Mouse (Mus musculus): ENCODE results near the gene Tbl3. TPM values are rescaled to one million over a fixed set of nuclear protein-coding genes. Genes with fewer than 3 reads are reported as not detected.

Gene Tbl3
- polyA plus RNA-seq, 1 experiment = 89.5 TPM

GRCm38 (mm10) chr17:24743896-24744295 is 36.4 kb upstream of the Tbl3 start:
- Histone ChIP-seq H3K27me3 (ENCODE audit: control insufficient read depth, insufficient read depth, low read length) (no peaks in the 10 kb centered on the region), H3K36me3 (ENCODE audit: control insufficient read depth, insufficient read depth, low read length) (no peaks in the 10 kb centered on the region), H3K4me3 (ENCODE audit: control insufficient read depth, low read depth, low read length) (no peak overlapping the region), H3K4me1 (ENCODE audit: control insufficient read depth, insufficient read depth, low read length) (no peaks in the 10 kb centered on the region), H3K27ac (ENCODE audit: control insufficient read depth, insufficient read depth, low read depth, low read length) (no peak overlapping the region)
- no peak for TF ChIP-seq CTCF (IDR thresholded peaks at IDR 0.05; ENCODE audit: control insufficient read depth, insufficient read depth, insufficient replicate concordance, low read depth, low read length)
- TF ChIP-seq POLR2A (IDR thresholded peaks at IDR 0.05; ENCODE audit: control insufficient read depth, low read depth, low read length) = no peak

GRCm38 (mm10) chr17:24742307-24742706 is 34.8 kb upstream of the Tbl3 start:
- H3K27ac ChIP-seq (ENCODE audit: control insufficient read depth, insufficient read depth, low read depth, low read length) = no peak overlapping the region
- TF ChIP-seq POLR2A (IDR thresholded peaks at IDR 0.05; ENCODE audit: control insufficient read depth, low read depth, low read length) (no peak), CTCF (IDR thresholded peaks at IDR 0.05; ENCODE audit: control insufficient read depth, insufficient read depth, insufficient replicate concordance, low read depth, low read length) (no peak)
- H3K4me1 ChIP-seq (ENCODE audit: control insufficient read depth, insufficient read depth, low read length) = 0 out of 2 replicates have a peak, but pooled peaks cover under 1% of the 10 kb centered on the region
- H3K4me3 ChIP-seq (ENCODE audit: control insufficient read depth, low read depth, low read length) = no peak overlapping the region
- H3K36me3 ChIP-seq (ENCODE audit: control insufficient read depth, insufficient read depth, low read length) = no peaks in the 10 kb centered on the region
- H3K27me3 ChIP-seq (ENCODE audit: control insufficient read depth, insufficient read depth, low read length) = no peaks in the 10 kb centered on the region

- H3K4me3 ChIP-seq (ENCODE audit: control insufficient read depth, low read depth, low read length) = no peak overlapping the region
- no peak overlapping the region for H3K27ac ChIP-seq (ENCODE audit: control insufficient read depth, insufficient read depth, low read depth, low read length)
- no peaks in the 10 kb centered on the region for H3K27me3 ChIP-seq (ENCODE audit: control insufficient read depth, insufficient read depth, low read length)
- H3K4me1 ChIP-seq (ENCODE audit: control insufficient read depth, insufficient read depth, low read length) = peaks cover 20% of the 10 kb centered on the region
- H3K36me3 ChIP-seq (ENCODE audit: control insufficient read depth, insufficient read depth, low read length) = no peaks in the 10 kb centered on the region
- TF ChIP-seq CTCF (IDR thresholded peaks at IDR 0.05; ENCODE audit: control insufficient read depth, insufficient read depth, insufficient replicate concordance, low read depth, low read length) (no peak), POLR2A (IDR thresholded peaks at IDR 0.05; ENCODE audit: control insufficient read depth, low read depth, low read length) (no peak)
Observed at GRCm38 (mm10) chr17:24739926-24740325, 32.5 kb upstream of the Tbl3 start.

- H3K36me3 ChIP-seq (ENCODE audit: control insufficient read depth, insufficient read depth, low read length) = no peaks in the 10 kb centered on the region
- no peaks in the 10 kb centered on the region for H3K27me3 ChIP-seq (ENCODE audit: control insufficient read depth, insufficient read depth, low read length)
- H3K4me3 ChIP-seq (ENCODE audit: control insufficient read depth, low read depth, low read length) = no peak overlapping the region
- TF ChIP-seq POLR2A (IDR thresholded peaks at IDR 0.05; ENCODE audit: control insufficient read depth, low read depth, low read length) (no peak), CTCF (IDR thresholded peaks at IDR 0.05; ENCODE audit: control insufficient read depth, insufficient read depth, insufficient replicate concordance, low read depth, low read length) (no peak)
- H3K4me1 ChIP-seq (ENCODE audit: control insufficient read depth, insufficient read depth, low read length) = peaks cover 20% of the 10 kb centered on the region
- H3K27ac ChIP-seq (ENCODE audit: control insufficient read depth, insufficient read depth, low read depth, low read length) = no peak overlapping the region
Observed at GRCm38 (mm10) chr17:24738238-24738637, 30.8 kb upstream of the Tbl3 start.

GRCm38 (mm10) chr17:24737135-24737810 is 29.8 kb upstream of the Tbl3 start:
- no peak overlapping the region for H3K27ac ChIP-seq (ENCODE audit: control insufficient read depth, insufficient read depth, low read depth, low read length)
- H3K4me3 ChIP-seq (ENCODE audit: control insufficient read depth, low read depth, low read length) = peak overlapping the region; percentile 91
- no peaks in the 10 kb centered on the region for H3K27me3 ChIP-seq (ENCODE audit: control insufficient read depth, insufficient read depth, low read length)
- TF ChIP-seq POLR2A (IDR thresholded peaks at IDR 0.05; ENCODE audit: control insufficient read depth, low read depth, low read length) = no peak
- no peak for TF ChIP-seq CTCF (IDR thresholded peaks at IDR 0.05; ENCODE audit: control insufficient read depth, insufficient read depth, insufficient replicate concordance, low read depth, low read length)
- peaks cover 20% of the 10 kb centered on the region for H3K4me1 ChIP-seq (ENCODE audit: control insufficient read depth, insufficient read depth, low read length)
- H3K36me3 ChIP-seq (ENCODE audit: control insufficient read depth, insufficient read depth, low read length) = no peaks in the 10 kb centered on the region

GRCm38 (mm10) chr17:24736330-24737051 is 29.0 kb upstream of the Tbl3 start, which contains the start of gene Msrb1:
Gene Msrb1 (plus strand): TSS chr17:24736642.
- H3K4me1 ChIP-seq (ENCODE audit: control insufficient read depth, insufficient read depth, low read length) = peaks cover 20% of the 10 kb centered on the region
- H3K4me3 ChIP-seq (ENCODE audit: control insufficient read depth, low read depth, low read length) = peak within 1 kb of the TSS; percentile 91
- H3K27ac ChIP-seq (ENCODE audit: control insufficient read depth, insufficient read depth, low read depth, low read length) = peak within 1 kb of the TSS; percentile 59; the same call in 1 of the 2 replicates
- TF ChIP-seq CTCF (IDR thresholded peaks at IDR 0.05; ENCODE audit: control insufficient read depth, insufficient read depth, insufficient replicate concordance, low read depth, low read length) (no peak), POLR2A (IDR thresholded peaks at IDR 0.05; ENCODE audit: control insufficient read depth, low read depth, low read length) (peak; percentile 81)
- H3K36me3 ChIP-seq (ENCODE audit: control insufficient read depth, insufficient read depth, low read length) = no peaks in the 10 kb centered on the region
- H3K27me3 ChIP-seq (ENCODE audit: control insufficient read depth, insufficient read depth, low read length) = no peaks in the 10 kb centered on the region

GRCm38 (mm10) chr17:24735446-24735845 is 28.0 kb upstream of the Tbl3 start:
- H3K4me3 ChIP-seq (ENCODE audit: control insufficient read depth, low read depth, low read length) = peak overlapping the region; percentile 46
- no peaks in the 10 kb centered on the region for H3K36me3 ChIP-seq (ENCODE audit: control insufficient read depth, insufficient read depth, low read length)
- TF ChIP-seq POLR2A (IDR thresholded peaks at IDR 0.05; ENCODE audit: control insufficient read depth, low read depth, low read length) = no peak
- TF ChIP-seq CTCF (IDR thresholded peaks at IDR 0.05; ENCODE audit: control insufficient read depth, insufficient read depth, insufficient replicate concordance, low read depth, low read length) = no peak
- H3K4me1 ChIP-seq (ENCODE audit: control insufficient read depth, insufficient read depth, low read length) = peaks cover 20% of the 10 kb centered on the region
- no peaks in the 10 kb centered on the region for H3K27me3 ChIP-seq (ENCODE audit: control insufficient read depth, insufficient read depth, low read length)
- H3K27ac ChIP-seq (ENCODE audit: control insufficient read depth, insufficient read depth, low read depth, low read length) = no peak overlapping the region
